Mouse (Mus musculus) urinary bladder, adult 18-20 months (tissue): Measurements from ENCODE around the gene A3galt2.
A peak's percentile ranks its signal among the peaks of the same experiment; 100 is the strongest.

Experiments used
- DNase-seq, 2 experiments: peaks; one replicate each; pipeline ENCODE4 v3.0.0; 2022; ENCODE audit warnings: low spot score in 2 of 2, mixed read lengths in 2 of 2

A3galt2 gene

GRCm38 (mm10) chr4:128753571-128753970, 1.6 kb upstream of the A3galt2 start:
- DNase-seq = no peak

- DNase-seq = no peak
Measured at GRCm38 (mm10) chr4:128755900-128756299, 736 bp downstream of the A3galt2 start.

DNA sequence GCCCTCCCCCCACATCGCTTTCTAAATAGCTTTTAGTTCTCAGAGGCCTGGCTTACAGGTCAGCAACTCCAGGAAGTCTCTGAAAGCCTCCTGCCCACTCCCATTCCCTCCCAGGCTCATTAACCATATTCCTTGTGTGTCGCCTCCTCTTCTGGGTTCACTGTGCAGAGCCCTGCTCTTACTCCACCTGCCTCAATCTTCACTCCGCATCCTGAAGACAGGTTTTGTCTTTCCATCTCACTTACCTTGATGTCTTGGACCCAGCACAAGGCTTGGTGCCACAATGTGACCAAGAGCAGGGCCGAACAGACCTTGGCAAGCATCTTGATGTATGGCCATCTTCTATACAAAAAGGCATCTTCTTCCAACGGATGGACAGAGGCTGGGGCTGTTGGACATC, 4.0 kb downstream of the A3galt2 start:
- no peak for DNase-seq

DNA sequence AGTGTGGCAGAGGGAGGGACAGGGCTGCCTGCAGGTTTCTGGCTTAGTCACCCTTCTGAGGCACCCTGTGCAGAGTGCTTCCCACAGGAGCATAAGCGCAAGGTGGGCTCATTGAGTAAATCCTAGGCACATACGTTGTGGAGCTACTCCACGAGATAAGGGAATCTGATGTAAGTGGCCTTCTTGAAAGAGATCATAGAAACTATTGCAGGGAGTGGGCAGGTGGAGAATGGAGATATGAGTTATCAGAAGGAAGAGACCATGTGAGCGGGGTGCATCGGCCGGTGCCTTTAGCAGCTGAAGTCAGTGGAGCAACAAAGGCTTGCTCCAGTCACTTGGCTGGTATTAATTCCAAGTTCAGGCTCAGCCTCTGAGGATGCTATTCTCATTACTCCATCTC, 4.9 kb downstream of the A3galt2 start:
- DNase-seq = no peak

DNA sequence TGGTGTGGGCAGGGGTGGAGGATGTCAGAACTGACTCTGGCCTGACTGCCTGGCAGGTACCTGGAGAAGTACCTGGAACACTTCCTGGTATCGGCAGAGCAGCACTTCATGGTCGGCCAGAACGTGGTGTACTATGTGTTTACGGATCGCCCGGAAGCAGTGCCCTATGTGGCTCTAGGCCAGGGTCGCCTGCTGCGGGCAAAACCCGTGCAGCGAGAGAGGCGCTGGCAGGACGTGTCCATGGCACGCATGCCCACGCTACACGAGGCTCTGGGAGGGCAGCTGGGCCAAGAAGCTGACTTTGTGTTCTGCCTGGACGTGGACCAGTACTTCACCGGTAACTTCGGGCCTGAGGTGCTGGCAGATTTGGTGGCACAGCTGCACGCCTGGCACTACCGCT, 11.8 kb downstream of the A3galt2 start:
- DNase-seq = no peak

DNA sequence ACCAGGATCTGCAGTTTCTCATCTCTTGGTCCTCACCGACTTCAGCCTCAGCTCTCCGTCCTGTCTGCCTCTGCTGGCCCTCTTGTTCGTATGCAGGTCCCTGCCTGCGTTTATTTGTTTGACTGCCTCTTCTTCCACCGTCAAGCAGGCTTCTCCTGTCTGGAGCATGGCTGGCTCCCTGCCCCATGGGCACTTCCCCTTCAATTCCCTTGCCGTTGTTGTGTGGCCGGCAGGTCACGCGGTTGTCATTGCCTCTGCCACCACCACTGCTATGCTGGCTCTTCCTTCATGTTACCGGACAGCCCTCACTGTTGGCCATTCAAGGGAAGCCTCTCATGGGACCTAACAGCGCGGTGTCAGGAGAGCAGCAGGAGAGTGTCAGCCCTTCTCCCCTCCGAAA, 13.0 kb downstream of the A3galt2 start:
- peak in 1 of 2 experiments; percentile 21 for DNase-seq

DNA sequence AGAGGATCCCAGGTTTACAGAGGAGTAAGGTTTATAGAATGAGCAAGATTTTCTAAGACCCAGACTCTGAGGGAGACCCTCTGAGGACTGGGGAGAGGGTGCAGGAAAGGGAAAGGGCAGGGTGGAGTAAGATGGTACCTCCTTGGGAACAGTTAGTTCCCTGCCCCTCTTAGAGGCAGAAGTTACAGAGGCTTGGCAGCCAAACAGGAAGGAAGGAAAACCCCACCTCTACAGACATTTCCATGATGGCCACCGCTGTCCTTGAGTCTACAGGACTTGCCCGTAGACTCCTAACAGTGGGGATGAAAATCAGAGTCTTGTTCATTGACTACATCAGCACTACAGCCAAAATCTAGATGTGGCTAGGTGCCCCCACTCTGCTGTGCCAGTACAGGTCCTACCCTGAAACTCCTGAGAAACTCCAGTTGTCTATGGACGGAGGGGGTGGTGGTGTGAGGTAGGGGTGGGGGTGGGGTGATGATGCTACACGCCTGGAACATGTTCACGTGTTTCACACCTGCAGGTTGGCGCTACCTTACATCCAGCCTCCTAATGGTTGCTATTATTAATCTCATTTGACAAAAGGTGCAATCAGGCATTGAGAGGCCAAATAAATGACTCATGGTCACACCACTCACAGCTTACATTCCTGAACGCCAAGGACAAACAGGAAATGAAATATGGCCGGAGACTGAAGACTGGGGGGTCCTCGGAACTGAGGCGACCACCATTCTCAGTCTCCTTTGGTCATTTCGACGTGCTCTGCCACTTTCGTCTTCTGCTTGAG, 14.6 kb downstream of the A3galt2 start:
- no peak for DNase-seq

DNA sequence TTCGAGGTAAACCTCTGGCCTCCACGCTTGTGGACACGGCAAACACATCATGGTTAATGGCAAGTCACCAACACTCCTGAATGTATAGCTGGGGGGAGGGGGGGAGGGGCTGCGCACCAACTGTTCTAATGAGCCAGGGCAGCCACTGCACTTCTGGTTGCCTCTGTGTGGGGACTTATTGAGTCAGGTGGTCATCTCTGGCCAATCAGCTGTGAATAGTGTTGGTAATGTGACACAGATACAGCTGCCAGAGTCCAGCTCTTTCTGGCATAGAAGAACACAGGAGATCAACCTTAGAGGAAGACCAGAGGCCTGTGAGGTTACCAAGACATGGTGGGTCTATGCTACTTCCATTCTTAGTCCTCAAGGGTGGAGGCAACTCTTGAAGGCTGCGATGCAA, 15.5 kb downstream of the A3galt2 start:
- no peak for DNase-seq

GRCm38 (mm10) chr4:128773820-128774219, 18.7 kb downstream of the A3galt2 start:
- DNase-seq = no peak

DNA sequence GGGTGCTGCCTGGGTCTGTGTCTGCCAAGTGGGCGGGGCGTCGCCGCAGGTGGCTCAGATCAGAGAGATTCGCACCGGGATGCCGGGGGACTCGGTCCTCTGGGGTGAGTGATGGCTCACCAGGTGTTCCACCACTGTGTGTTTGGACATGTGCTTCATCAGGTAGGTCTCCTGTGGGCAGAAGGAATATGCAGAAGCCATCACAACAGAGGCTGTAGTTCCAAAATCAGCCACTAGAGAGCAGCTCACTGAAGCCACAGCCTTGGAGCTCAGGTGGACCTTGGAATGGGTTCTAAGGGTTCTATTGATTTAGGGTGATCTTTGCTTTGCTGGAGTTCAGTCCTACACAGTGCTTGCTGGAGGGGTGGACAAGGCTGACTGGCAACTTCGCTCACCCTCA, 19.3 kb downstream of the A3galt2 start:
- DNase-seq = no peak

DNA sequence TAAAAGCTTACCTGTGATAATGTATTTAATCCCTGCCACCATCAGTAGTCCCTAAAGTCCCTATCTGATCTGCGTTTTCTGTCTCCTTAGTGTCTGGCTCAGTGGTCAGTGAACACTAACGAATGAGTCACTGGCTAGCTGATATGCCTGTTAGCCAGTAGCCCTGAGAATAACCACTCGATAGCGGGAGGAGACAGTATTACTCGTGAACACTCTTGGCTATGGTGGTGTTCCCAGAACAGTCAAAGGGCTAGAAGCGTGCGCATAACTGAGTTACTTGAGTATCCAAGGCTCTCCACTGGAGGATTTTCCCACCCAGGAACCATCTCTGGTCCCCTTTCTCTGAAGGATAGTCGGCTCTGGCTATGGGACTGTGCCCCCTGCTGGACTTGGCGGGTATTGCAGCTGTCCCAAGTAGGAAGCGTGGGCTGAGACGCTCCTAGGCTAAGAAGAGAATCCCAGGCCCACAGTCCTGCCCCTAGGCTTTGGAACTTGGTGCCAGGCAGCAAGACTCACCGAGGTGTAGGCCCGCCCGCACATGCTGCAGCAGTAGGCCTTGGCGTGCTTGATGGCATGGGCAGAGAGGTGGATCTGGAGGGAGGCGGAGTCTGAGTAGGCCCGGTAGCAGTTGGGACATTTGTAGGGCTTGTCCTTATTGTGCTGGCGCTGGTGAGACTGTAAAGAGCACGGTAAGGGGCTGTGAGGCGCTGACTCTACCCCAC, 21.6 kb downstream of the A3galt2 start:
- DNase-seq = peak; percentile 40 to 84

- no peak for DNase-seq
Measured at GRCm38 (mm10) chr4:128777593-128777992, 22.4 kb downstream of the A3galt2 start.

GRCm38 (mm10) chr4:128782037-128782436, 26.9 kb downstream of the A3galt2 start:
- DNase-seq = no peak

DNA sequence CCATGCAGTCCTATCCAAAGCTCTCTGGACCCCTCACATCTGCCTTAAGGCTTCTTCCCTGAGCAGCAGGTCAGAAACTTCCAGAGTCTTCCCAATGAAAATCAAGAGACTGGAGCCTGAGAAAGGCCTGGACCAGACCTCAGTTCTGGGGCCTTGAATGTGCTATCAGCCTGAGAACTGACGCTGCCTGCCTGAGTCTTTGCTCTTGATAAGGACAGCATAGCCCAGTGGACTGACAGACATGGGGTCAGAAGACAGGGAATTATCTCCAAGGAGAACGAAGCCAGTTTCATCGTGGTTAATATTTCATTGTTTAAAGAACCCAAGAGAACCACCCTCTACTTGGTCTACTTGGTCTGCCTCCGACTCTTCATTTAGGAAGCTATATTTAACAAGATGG, 27.5 kb downstream of the A3galt2 start:
- DNase-seq = no peak

GRCm38 (mm10) chr4:128784950-128785631, 29.9 kb downstream of the A3galt2 start:
- DNase-seq = no peak

GRCm38 (mm10) chr4:128785921-128786654, 30.9 kb downstream of the A3galt2 start:
- no peak for DNase-seq

- no peak for DNase-seq
Measured at GRCm38 (mm10) chr4:128787023-128787939, 32.1 kb downstream of the A3galt2 start.

DNA sequence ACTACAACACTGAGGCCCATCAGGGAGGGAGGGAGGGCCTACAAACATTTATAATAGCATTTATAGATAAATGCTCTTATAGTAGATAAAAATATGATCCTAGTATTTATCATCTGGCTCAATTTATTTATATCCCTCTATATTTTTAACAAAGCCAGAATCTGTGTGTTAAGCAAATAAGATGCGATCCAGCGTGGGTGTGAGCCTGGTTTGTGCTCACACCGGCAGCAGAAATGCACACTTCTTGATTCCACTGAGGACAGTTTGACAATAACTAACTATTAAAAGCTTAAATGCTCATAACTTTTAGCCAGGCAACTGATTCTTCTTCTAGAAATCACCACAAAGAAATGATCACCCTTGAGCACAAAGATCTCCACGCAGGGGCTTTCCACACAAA, 32.9 kb downstream of the A3galt2 start:
- DNase-seq = no peak

DNA sequence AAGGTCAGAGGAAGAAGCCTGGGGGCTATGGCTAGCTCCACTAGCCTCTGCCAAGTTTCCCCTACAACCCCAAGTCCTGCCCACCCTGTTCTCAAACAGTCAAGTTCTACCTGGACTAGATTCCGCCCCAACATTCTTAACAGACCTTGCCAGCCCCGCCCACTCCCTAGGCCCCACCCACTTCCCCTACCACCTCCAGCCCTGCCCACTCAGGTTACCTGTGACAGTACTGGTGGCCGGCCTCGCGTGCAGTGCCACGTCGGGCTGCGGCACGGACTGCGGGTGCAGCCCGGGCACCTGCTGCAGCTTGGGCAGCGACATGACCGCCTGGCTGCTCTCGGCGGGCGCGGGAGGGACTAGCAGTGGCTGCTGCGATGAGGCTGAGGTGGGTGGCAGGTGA, 34.5 kb downstream of the A3galt2 start:
- peak; percentile 31 to 60 for DNase-seq

GRCm38 (mm10) chr4:128793710-128794109, 38.5 kb downstream of the A3galt2 start:
- peak; percentile 30 to 38 for DNase-seq

DNA sequence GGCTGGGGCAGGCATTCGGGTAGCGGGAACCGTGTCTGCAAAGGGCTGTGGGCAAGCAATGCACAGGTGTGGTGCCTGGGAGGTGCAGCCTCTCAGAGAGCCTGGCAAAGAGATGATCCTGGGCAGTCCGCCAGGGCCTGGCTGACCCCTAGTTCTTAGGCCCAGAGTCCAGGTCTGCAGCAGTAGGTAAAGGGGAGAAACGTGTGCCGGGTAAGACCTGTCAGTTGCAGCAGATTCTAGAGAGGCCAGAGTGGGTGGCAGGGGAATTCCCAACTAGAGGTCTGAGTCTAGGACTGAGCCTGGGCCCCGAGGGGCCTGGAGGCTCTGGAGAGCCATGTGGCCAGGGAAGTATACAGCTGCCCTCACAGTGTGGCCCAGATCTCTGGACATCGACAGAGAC, 39.0 kb downstream of the A3galt2 start:
- DNase-seq = no peak
